9 mouse cellular contexts compared by ENCODE assay signal in the genomic region with DNA sequence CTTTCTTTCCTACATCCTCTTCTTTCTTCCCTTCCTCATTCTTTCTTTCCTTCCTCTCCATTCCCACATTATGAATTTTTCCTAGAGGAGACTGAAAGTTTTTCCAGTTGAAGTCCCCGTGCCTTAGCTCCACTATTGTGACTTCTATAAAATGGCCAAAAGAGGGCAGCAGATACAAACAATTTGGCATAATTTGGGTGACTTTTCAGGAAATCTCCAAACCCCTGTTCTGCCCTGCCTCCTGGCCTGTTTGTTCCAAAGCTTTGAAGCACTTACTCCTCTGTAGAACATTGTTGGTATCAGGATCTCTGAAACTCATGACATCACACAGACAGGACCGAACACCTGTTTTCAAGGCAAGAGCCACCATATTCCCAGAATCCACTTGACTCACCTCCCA.
A peak's percentile ranks its signal among the peaks of the same experiment; 100 is the strongest.
DNase-seq lines count a peak whose midpoint lies in the region; ATAC-seq and TF ChIP-seq lines count a peak whose summit lies in the region.
"Had no signal": no experiment of that assay in that cellular context is flagged by ENCODE, and none has a peak within 500 bp of the region (broad histone marks: within the 10 kb centered on the region; RNA-seq: fewer than 3 reads in every experiment).

No protein-coding gene starts in this region.

- H3K9ac ChIP-seq in lung, postnatal 0 days (replicated peaks; ENCODE audit: low read depth): no peak overlapping the region
- H3K9ac ChIP-seq: embryonic facial prominence, embryonic 15.5 days had no signal

- ATAC-seq in lung, postnatal 0 days: no peak

- H3K4me2 ChIP-seq in lung, postnatal 0 days (replicated peaks; ENCODE audit: low read depth, low read length): no peak overlapping the region
- H3K4me2 ChIP-seq: embryonic facial prominence, embryonic 15.5 days had no signal

- H3K27ac ChIP-seq in lung, postnatal 0 days (ENCODE audit: low read length): no peak overlapping the region
- H3K27ac ChIP-seq: embryonic facial prominence, embryonic 15.5 days had no signal

- TF ChIP-seq CTCF in lung, postnatal 0 days (IDR thresholded peaks at IDR 0.05): no peak; the same call in 1 of the 2 replicates

- no peaks in the 10 kb centered on the region for H3K36me3 ChIP-seq in lung, postnatal 0 days (ENCODE audit: insufficient read depth, low read length)
- H3K36me3 ChIP-seq: embryonic facial prominence, embryonic 15.5 days had no signal

- TF ChIP-seq EP300 in lung, postnatal 0 days (IDR thresholded peaks at IDR 0.05): no peak

- intact Hi-C loops in left cerebral cortex, postnatal 4 days (cut with DNase I): loop anchor here (5.0 to 10.0 kb wide), 2 partner anchors 319 to 813 kb away; no protein-coding TSS in a partner anchor

- H3K4me1 ChIP-seq in lung, postnatal 0 days (ENCODE audit: insufficient read depth, low read depth, low read length): no peaks in the 10 kb centered on the region
- H3K4me1 ChIP-seq: embryonic facial prominence, embryonic 15.5 days had no signal

- H3K4me3 ChIP-seq in lung, postnatal 0 days (ENCODE audit: low read depth, low read length): no peak overlapping the region
- H3K4me3 ChIP-seq: embryonic facial prominence, embryonic 15.5 days had no signal

- WGBS in lung, postnatal 0 days: 69% methylated on average over 2 of the region's 2 CpGs

- H3K9me3 ChIP-seq in lung, postnatal 0 days (ENCODE audit: low read length): no peaks in the 10 kb centered on the region
- H3K9me3 ChIP-seq: embryonic facial prominence, embryonic 15.5 days had no signal

- peak; percentile 15 for DNase-seq in adrenal gland, adult 2 months
- no peak for DNase-seq in adrenal gland, postnatal 25 days
- DNase-seq in left cerebral cortex, adult 11 months (ENCODE audit: low spot score): peak; percentile 2
- no peak for DNase-seq in left cerebral cortex, adult 8-10 months (ENCODE audit: low spot score in 2 of 2)
- peak; percentile 74 for DNase-seq in embryo, embryonic 10 days (ENCODE audit: low spot score)
- peak; percentile 5 for DNase-seq in left cerebral cortex, postnatal 4 days
- DNase-seq in thymus, postnatal 36 days: no peak
- no peak for DNase-seq in lung, postnatal 0 days (ENCODE audit: low spot score)

- no peaks in the 10 kb centered on the region for H3K27me3 ChIP-seq in lung, postnatal 0 days (replicated peaks; ENCODE audit: insufficient read depth, low read length)
- H3K27me3 ChIP-seq: embryonic facial prominence, embryonic 15.5 days had no signal

Comparison
In these comparisons a context has a peak if more than half of its experiments do, and no peak if none do; other contexts are left out.
1. DNase-seq: peak in adrenal gland, adult 2 months (single experiment), left cerebral cortex, adult 11 months (single experiment), embryo, embryonic 10 days (single experiment) and left cerebral cortex, postnatal 4 days (single experiment); none in adrenal gland, postnatal 25 days (single experiment), left cerebral cortex, adult 8-10 months (0 of 2), thymus, postnatal 36 days (0 of 2) and lung, postnatal 0 days (single experiment).